Mouse (Mus musculus) spleen, adult 2 months (tissue): Measurements from ENCODE around the gene Spata1.

Source experiments
- CTCF ChIP-seq: fragments of 200-500 bp; IDR thresholded peaks from 2 replicates; pipeline ENCODE4 v1.5.1; 2011; ENCODE audit warnings: mild to moderate bottlenecking, inconsistent platforms; ENCODE audit not compliant: insufficient read depth, insufficient read length, insufficient replicate concordance; ENCODE audit errors: extremely low read depth
- POLR2A ChIP-seq: fragments of 200-500 bp; IDR thresholded peaks from 2 replicates; pipeline ENCODE4 v1.6.1; 2011; ENCODE audit warnings: low read depth, low read length, inconsistent platforms

GRCm38 (mm10) chr3:146433681-146434350, 65.7 kb downstream of the Spata1 start:
- no peak for TF ChIP-seq CTCF
- no peak for TF ChIP-seq POLR2A
